Mouse (Mus musculus) large intestine, adult 2 months (tissue): Measurements from ENCODE around the gene Ndc1. TPM values are rescaled to one million over a fixed set of nuclear protein-coding genes. Genes with fewer than 3 reads are reported as not detected.
"Not testable (repeated sequence)": the region's sequence is repeated elsewhere in the genome, so short reads cannot be mapped to it uniquely, and the experiment has no call there.

Experiments used
- DNase-seq: peaks from one replicate; pipeline ENCODE4 v3.0.0-alpha.2; 2012; ENCODE audit warnings: low read depth, low spot score
- WGBS: fragments of 180-500 bp; shearing (Covaris S2); methylation state at CpG from one replicate; pipeline ENCODE4 v1.1.7; 2018; 5-methylcytosine and 5-hydroxymethylcytosine counted together
- polyA plus RNA-seq: library from polyadenylated mRNA; depleted of rRNA; stranded (reverse); fragments of >200 nt; gene quantifications from 2 replicates; pipeline ENCODE4 v1.2.3, GENCODE M21; 2012; rRNA removed

Gene Ndc1
- polyA plus RNA-seq = 15.7 and 16.6 TPM in 2 replicates

DNA sequence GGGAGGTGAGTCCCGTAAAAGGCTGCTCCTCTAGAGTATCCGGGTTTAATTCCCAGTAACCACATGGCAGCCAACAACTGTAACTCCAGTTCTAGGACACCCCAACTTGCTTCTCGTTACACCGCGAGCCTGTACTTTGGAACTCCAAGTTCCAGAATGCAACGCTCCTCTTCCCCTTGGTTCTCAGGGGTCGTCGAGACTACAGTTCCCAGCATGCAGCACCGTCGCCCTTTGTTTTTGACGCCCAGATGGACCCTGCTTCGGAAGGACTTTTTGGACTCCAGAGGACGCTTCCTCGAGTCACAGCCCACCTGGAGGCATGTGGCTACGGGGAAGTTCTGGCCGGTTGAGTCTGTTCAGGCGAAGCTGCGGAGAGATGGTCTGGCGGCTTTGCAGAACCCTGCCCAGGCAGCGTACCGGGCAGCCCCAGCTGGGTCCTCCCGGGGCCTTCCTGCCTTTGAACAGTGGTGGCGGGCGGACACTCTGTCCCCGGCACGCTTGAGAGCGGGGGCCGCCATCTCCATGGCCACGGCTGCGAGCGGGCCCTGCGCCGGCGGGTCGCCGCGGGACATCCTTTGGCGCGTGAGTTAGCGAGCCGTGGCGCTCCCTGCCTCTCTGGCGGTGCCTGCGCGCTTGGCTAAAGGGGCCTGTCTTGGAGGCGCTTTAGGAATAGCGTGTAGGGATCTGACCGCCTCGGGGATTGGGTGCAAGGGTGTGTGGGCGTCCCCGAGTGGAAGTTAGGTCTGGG lies at the start of gene Ndc1:
Ndc1 (plus strand) TSS at position 218 of the 748 bp plus-strand sequence.
- under 1% methylated on average over 51 of the region's 51 CpGs for WGBS
- DNase-seq = peak; percentile 79

DNA sequence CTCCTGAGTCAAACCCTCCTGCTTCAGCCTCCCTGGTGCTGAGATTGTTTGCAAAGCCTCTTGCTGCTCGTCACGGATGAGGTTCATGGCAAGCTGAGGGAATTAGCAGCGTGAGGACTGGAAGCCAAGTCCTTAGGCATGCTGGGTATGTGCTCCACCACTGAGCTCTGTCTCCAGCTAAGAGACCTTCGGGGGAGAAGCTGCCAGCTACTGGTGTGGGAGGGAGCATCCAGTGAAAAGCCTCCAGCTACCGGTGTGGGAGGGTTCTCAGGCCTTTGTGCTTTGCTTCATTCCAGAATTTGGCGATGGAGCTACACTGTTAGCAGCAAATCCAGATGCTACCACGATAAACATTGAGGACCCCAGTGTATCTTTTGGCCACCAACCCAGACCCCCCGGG lies 48.9 kb upstream of the Ndc1 start:
- 83% methylated on average over 8 of the region's 8 CpGs for WGBS
- DNase-seq = no peak

DNA sequence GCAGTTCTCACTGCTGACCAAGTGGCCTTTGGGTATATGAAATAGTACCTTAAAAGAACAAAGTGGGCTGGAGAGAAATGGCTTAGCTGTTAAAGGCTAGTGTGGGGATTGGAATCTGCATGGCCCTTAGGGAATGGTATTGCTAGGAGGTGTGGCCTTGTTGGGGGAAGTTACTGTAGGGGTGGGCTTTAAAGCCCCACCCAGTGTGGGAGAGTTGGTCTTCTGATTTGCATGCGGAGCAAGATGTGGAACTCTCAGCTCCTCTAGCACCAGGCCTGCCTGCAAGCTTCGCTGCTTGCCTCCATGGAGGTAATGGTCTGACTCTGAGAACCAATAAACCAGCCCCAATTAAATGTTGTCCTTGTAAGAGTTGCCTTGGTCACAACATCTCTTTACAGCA lies 46.5 kb upstream of the Ndc1 start:
- 52% methylated on average over 2 of the region's 2 CpGs for WGBS
- DNase-seq = no peak

DNA sequence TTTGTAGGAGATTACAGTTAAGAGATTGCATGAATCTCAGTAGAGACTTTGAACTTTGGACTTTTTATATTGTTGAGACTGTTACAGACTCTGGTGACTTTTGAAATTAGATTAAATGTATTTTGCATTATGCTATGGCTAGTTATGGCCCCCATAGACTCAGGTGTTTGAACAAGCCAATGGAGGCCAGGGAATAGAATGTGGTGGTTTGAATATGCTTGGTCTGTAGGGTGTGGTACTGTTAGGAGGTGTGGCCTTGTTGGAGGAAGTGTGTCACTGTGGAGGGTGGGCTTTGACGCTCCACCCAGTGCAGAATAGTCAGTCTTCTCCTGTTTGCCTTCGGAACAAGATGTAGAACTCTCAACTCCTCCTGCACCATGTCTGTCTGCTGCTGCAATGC lies 44.5 kb upstream of the Ndc1 start:
- 38% methylated on average over 2 of the region's 2 CpGs for WGBS
- DNase-seq = no peak

DNA sequence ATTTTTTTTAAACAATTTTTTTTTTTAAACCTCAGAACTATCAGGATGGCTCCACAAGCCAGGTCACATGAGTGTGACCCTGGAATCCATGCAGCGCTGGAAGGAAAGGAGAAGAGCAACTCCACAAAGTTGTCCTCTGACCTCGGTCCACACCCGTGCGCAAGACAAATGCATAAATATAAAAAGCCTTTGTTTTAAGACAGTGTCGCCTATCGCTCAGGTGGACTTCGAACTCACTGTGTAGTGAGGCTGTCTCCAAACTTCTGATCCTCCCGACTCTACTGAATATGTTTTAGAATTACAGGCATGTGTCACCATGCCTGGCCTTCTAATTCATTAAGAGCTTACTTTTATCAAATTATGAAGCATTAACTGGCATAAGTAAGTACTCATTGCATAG lies 39.1 kb upstream of the Ndc1 start:
- WGBS = 33% methylated on average over 8 of the region's 8 CpGs

DNA sequence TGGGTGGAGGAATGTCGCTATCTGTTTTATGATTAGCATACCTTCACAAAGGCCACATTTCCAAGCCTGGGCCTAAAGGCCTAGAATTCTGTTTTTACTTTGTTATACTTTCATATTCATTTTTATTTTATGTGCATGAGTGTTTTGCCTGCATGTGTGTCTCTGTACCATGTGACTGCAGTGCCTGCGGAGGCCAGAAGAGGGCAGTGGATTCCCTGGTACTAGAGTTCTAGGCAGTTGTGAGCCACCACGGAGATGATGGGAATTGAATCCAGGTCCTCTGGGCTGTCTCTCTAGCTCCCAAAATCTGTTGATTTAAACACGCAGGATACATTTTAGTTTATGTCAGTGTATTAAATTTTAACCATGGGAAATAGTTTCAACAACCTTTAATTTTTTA lies 34.1 kb upstream of the Ndc1 start:
- 93% methylated on average over 4 of the region's 4 CpGs for WGBS
- DNase-seq = no peak

More for the DNA sequence above, 39.1 kb upstream of the Ndc1 start:
- DNase-seq = no peak

DNA sequence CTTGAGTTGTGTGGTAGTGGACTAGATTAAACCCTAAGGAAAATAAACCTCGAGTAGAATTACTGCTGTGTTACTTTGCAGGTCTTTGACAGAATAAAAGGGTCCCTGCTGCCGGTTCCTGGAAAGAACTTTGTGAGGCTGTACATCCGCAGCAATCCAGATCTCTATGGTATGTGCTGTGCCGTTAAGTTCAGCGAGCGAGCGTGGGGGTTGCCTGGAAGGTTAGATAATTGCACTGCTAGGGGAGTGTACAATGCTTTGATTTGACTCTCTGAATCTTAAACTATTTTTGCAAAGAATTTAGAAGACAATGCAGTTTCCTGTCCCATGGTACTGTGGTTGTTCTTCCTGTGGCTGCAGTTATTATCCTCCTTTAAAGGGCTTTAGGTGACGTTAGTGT lies 31.2 kb upstream of the Ndc1 start:
- DNase-seq = no peak
- 78% methylated on average over 8 of the region's 8 CpGs for WGBS

DNA sequence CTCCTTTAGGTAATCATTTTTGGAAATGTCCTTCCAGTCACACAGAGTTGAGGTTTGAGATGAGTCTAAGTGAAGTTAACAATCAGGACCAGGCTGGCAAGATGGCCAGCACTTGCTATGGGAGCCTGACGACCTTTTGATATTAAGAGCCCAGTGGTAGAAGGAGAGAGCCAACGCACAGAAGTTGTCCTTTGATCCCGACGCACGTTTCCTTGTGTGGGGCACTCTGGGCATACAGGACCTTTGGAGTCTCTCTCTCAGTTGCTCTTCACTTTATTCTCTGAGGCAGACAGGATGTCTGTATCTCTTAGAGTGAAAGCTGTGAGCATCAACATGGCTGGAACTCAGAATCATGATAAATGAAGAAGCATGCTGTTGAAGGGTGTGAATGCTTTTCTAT lies 30.1 kb upstream of the Ndc1 start:
- no peak for DNase-seq
- WGBS = 36% methylated on average over 5 of the region's 5 CpGs

DNA sequence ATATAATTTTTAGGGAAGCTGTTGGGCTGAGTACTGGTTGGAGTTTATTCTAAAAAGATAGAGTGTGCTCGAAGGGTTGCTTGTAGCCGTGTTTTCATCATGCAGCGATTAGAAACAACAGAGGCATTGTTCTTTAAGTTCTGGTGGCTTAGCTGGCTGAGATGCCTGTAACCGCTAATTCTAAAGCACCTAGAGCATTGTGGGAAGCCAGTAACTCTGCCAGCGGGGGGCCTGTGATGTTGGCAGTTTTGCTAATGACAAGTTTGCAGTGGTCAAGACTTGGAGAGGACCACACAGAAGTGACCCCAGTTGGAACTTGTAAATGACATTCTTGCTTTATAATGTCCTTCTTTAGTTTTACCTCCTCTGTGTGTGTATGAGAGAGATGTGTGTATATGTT lies 26.2 kb upstream of the Ndc1 start:
- no peak for DNase-seq
- 78% methylated on average over 5 of the region's 5 CpGs for WGBS

DNA sequence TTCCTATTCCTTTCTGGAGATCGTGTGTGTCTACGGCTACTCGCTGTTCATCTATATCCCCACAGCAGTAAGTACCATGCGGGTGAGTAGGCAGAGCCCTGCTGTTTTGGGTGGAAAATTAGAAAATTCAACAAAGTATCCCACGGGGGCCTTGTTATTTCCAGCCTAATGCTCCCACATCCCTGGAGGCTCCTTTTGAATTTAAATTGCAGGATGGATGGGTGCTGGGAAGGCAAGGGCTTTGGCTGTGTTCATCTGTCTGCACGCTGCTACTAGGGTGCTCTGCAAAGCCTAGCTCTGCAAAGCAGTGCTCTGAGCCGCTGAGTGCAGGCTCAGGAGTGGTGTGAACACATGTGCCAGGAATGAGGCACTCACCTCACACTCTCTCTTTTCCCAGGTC lies 23.0 kb upstream of the Ndc1 start:
- DNase-seq = no peak
- WGBS = 92% methylated on average over 7 of the region's 7 CpGs

DNA sequence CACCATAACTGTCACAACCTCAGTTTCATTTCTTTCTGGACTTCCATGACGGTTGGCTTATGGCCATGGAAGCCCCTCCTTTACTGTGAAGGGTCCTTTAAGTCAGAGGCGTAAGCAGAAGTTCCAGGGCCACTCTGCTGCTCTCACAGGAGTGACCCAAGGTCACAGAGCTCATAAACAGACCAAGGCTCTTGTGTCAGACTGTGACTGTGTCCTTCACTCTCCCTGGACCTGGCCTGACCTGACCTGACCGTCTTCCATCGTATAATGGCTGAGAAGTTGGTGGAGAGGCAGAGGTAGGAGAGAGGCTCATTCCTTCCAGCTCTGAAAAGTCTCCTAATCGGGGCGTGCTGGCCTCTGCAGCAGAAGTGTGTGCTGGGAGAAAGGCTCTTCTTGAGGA lies 20.4 kb upstream of the Ndc1 start:
- WGBS = 63% methylated on average over 6 of the region's 6 CpGs
- no peak for DNase-seq

DNA sequence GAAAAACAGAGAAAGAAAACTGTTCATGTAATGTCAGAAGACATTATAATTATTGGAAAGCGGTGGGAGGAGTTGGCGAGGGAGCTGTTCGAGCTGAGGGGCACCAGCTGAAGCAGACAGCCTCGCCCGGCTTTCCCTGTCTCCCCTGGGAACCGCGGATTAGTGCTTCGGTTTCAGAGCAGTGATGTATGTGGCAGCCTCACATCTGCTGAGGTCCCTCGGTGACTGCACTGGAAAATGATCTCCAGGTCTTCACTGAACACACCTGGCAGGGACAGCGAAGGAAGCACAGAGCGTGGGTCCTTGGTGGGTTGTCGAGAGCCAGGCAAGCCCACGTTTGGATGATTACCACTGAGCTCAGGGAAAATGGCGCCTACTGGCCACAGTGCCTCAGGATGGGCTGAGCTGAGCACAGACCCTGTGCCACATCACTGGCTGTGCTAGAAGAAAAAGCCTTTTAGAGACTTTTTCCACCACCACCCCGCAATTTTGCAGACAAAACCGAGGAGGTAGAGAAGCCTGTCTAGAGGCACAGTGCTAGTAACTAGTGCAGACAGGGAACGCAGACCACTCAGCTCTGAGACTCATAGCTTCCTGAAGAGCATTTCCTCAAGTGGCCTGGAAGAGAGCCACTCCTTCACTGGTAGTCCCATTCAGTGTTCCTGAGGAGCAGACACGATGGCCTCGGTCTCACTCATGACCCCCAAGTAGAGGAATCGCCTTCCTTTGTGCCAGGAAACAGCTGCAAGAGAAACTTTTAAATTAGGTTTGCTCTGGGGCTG lies 18.9 kb upstream of the Ndc1 start:
- WGBS = 80% methylated on average over 20 of the region's 20 CpGs
- no peak for DNase-seq

DNA sequence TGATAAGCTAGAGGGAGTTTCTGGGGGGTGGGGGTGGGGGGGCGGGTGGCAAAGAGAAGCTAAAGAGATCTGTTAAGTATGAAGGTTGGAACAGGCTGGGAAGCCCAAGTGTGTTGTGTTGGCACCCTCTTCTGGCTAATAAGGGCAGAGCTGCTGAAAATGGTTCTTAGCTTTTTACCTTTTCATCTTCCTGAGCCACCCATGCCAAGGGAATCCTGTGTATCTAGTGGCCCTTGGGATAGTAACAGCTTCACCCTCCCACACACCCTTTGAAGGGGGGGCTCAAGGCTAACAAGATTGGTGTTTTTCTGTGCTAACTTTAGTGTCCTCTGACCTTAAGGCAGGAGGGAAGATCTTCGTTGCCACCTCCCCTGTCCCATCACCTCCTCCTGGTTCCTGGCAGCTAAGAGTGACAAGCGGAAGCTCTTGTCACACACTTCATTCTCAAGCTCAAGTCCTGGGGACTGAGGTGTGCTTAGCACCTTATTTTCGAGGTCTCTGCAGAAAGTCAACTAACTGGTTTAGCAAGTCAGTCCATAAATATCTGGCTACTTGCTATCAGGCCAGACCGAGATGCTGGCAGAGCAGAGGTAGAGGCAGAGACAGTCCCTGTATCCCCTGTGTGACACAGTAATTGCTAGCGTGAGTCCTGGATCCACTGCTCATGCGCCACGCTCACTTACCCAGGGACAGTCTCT lies 18.1 kb upstream of the Ndc1 start:
- WGBS = 59% methylated on average over 8 of the region's 8 CpGs
- no peak for DNase-seq

DNA sequence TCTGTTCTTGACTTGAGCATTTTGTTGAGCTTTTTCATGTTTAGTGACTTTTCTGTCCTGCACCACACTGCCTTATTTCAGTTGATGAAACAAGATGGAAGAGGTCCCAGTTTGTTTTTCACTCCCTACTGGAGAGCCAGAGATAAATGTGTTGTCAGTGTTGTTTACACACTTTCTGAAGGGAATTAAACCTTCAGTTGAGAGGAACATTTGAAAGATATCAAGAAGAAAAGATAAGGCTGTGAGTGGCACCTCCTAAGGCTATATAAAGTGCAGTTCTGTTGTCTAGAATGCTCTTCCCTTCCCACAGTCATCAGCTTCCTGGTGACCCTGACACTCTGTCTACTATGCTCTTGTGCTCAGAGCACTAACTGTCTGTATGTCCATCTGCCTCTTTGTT lies 16.2 kb upstream of the Ndc1 start:
- DNase-seq = no peak

DNA sequence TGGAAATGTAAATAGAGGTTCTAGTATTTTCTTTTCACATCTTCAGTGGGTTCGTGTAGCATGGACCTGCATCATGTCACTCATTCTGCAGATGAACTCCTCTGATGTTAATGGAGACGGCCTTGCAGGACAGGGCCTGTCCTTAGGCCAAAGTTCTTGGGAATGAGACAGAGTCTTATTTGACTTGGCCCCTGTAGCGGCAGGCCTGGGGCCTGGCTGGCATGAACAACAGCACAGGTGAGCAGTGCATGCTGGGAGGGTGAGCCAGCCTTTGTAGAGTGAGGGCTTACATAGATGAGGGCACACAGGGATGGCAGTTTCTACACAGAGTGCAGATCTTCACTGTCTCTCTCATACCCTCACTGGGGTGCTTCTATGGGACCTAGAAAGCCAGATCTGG lies 14.0 kb upstream of the Ndc1 start:
- WGBS = 74% methylated on average over 3 of the region's 3 CpGs
- no peak for DNase-seq

DNA sequence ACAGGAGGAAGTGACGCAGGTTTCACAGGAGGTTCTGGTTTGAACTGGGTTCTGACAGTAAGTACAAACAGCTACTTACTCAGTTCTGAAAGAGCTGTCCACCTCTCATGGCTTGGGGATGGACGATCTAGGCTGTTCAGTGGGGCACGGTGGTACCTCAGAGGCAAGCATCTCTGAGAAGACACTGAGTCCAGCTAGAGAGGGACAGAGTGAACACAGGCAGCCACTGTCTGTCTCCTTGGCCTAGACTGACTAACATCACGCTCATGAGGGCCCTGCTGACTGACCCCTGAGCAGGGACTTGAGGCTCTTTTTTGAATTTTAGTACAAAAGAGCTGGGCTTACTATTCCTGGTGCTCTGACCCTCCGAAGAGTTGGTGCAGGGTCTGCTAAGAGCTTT lies 13.5 kb upstream of the Ndc1 start:
- DNase-seq = no peak
- WGBS = 82% methylated on average over 5 of the region's 5 CpGs

DNA sequence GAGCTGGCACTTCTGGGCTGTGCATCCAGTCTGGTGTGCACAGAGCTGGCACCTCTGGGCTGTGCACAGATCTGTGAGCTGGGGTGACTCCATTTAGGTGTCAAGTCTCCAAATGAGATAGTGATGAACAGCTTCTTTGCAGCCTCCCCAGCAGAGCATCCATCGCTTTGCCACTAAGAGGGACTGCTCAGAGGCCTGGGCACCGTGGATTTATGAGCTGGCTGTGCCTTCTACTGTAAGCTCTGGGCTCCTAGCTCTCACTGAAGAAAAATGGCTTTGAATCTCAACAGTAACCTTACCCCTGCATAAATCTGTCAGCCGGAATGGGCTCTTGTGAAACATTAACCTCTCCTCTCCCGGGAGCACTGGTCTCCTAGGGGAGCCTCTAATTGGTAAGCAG lies 13.0 kb upstream of the Ndc1 start:
- WGBS = 45% methylated on average over 4 of the region's 4 CpGs
- no peak for DNase-seq

DNA sequence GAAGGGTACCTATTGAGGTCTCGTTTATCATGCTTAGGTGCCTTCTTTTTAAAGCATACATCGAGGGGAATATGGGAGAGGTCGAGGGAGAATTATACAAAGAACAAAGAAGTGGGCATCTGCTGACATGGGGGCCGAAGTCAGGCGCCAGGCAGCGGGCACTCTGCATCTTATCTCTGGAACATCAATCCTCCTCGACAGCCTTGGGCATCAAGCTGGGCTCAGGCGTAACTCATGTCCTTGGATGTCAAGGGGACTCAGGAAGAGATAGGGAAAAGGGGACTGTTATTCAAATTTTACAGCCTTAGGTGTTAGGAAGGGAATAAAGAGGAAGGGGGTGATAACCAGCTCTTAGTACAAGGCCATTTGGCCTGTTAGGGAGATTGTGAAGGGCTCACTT lies 10.4 kb upstream of the Ndc1 start:
- not testable (repeated sequence) for DNase-seq
- 81% methylated on average over 8 of the region's 8 CpGs for WGBS

DNA sequence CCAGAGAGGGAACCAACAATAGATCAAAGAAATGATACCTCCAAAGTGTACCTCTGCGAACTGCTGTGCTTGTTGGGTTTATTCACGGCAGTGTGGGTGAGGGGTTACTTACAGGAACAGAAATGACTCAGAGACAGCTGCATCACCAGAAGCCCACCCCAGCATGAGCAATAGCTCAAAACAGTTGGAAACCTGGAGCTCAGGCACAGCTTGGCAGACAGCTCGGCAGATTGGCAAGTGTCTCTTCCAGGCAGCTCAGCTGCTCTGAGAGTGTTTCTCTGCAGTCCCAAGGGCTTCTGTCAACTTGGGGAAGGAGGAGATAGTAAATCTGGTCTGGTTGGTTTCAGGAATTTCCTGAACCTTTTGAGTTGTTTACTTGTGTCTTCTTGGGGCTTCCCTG lies 9.1 kb upstream of the Ndc1 start:
- no peak for DNase-seq

DNA sequence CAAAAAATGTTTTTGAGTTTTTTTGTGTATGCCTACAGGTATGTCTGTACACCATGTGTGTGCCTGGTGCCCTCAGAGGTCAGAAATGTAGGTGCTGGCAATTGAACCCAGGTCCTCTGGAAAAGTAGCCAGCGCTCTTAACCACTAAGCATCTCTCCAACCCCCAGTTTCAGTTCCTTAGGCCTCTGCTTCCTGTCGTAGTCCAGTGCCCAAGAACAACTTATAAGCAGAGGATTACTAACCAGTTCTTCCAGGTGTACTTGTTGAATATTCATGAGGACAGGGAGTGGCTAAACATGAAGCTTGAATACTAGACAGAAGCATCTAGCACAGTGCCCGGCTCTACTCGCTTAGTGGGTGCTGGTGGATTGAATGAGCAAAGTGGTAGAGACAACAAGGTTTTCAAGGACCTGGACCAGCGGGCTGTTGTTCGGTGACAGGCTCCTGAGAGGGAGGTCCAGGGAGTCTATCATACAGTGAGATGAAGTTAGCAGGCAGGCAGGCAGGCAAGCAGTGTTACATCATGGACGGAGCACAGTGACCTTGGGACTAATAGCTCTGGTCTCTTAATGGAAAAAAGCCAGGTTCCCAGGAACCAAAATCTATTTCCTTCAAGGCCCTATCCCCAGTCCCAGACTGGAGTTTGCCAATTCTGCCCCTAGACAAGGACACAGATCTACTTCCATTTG lies 7.0 kb upstream of the Ndc1 start:
- 81% methylated on average over 7 of the region's 7 CpGs for WGBS
- no peak for DNase-seq

More for the DNA sequence above, 9.1 kb upstream of the Ndc1 start:
- 91% methylated on average over 3 of the region's 3 CpGs for WGBS
